Mouse (Mus musculus) erythroblast, adult 5-6 weeks (primary cell): ENCODE measurements around the gene Gm20388. TPM values are rescaled to one million over a fixed set of nuclear protein-coding genes. Genes with fewer than 3 reads are reported as not detected.
A peak's percentile ranks its signal among the peaks of the same experiment; 100 is the strongest.

ENCODE experiments used
- ATAC-seq: replicated peaks from 2 replicates; pipeline ENCODE4 v1.8.0; 2016; ENCODE audit warnings: moderate number of reproducible peaks, mild to moderate bottlenecking, moderate TSS enrichment, inconsistent platforms; ENCODE audit not compliant: poor library complexity, low FRiP score, severe bottlenecking
- total RNA-seq, 2 experiments: library from RNA; stranded (forward) in 1 of 2; stranded (reverse) in 1 of 2; fragments of 150-400 nt in 1 of 2; fragments of 200-764, 138-1000 nt in 1 of 2; gene quantifications; 2 replicates each; pipeline versions ENCODE4 v1.2.3 to v1.2.4; 2015 to 2017; ENCODE audit warnings: low replicate concordance in 2 of 2

Gm20388 gene
- total RNA-seq, 2 experiments from 2014 or later = 2.9 to 7.8 TPM

- ATAC-seq = no peak
These were observed 845.0 kb downstream of the Gm20388 start for GRCm38 (mm10) chr8:120755306-120756297.

- ATAC-seq = no peak
These were observed 847.4 kb downstream of the Gm20388 start for GRCm38 (mm10) chr8:120758005-120758404.

DNA sequence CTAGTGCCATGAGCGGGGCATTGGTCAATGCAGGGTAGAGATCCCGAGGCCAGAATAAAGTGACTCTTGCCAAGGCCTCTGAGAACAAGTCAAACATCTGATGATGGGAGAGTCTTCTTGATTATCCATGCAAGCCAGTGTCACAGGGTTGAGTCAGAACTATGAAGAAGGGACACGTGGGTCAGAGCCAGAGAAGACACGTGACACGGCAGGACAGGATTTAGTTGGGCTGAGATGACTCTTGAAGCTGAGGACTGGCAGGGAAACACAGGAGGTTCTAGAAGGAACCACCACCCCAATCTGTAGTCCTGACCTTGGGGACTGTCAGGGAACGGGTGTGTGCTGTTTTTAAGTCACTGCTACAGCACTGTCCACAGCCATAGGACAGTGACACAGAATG is 849.2 kb downstream of the Gm20388 start:
- no peak for ATAC-seq

GRCm38 (mm10) chr8:120760341-120761215 is 849.9 kb downstream of the Gm20388 start:
- ATAC-seq = no peak

GRCm38 (mm10) chr8:120763267-120763666 is 852.6 kb downstream of the Gm20388 start:
- ATAC-seq = no peak

DNA sequence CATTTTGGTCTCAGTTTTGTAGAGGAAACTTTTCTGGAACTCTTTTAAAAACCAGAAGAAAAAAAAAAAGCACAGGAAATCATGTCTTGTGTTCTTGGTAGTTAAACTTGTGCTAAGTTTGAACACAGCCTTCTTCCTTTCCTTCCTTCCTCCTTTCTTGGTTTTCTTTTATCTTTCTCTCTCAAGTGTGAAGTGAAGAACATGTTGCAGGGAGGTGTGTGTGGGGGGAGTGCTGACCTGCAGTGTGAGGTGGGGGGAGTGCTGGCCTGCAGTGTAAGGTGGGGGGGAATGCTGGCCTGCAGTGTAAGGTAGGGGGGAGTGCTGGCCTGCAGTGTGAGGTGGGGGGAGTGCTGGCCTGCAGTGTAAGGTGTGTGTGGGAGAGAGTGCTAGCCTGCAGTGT is 854.0 kb downstream of the Gm20388 start:
- no peak for ATAC-seq

GRCm38 (mm10) chr8:120766622-120767021 is 856.0 kb downstream of the Gm20388 start:
- ATAC-seq = no peak

DNA sequence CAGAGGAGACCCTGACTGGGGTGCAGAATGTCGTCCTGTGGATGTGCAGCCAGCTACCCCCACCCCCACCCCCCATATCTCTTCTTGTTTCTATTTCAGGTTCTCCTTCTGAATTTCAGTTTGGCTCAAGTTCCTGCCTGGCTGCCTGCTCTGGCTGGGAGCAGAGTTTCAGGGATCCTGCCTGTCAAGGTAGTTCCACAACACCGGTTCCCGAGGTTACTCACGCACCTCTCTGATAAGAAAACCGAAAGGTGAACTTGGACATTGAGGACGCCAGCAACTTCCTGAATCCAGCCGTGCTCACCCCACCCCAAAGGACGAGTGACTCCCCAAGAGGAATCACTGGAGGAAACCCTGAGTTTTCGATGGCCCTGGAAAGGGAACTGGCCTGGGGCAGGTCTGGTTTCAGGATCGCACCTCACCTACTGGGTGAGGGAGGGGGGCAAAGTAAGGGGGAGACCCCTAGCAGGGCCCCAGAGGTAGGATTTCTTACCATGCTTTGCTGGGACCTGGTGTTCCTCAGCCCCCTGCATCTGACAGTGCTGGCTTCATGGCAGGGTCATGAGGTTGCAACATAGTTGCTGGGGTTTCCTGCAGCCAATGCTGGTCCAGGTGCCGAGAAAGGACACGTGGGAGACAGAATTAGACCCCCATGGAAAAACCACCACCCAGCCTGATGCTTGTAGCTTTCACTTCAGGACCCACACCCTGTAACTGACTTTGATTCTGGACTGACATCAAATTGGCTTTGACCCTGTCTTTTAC is 858.0 kb downstream of the Gm20388 start:
- ATAC-seq = no peak

DNA sequence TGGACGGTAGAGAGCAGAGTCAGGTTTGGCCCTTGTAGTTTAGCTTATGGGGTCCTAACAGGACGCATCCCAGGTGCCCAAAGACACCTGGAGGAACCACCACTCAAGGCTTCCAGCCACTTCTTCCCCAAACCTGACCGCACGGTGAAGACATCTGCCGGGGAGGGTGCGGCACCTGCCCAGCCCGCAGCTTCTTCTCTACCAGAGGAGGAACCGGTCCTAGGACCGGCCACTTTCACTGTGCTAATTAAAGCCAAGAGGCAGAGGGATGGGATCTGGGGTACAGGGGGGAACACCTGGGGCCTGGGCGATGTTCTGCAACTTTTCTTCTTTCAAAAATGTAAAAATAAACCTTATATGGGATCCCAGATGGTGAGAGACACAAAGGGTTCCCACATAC is 866.5 kb downstream of the Gm20388 start:
- no peak for ATAC-seq

GRCm38 (mm10) chr8:120777732-120778131 is 867.1 kb downstream of the Gm20388 start:
- no peak for ATAC-seq

DNA sequence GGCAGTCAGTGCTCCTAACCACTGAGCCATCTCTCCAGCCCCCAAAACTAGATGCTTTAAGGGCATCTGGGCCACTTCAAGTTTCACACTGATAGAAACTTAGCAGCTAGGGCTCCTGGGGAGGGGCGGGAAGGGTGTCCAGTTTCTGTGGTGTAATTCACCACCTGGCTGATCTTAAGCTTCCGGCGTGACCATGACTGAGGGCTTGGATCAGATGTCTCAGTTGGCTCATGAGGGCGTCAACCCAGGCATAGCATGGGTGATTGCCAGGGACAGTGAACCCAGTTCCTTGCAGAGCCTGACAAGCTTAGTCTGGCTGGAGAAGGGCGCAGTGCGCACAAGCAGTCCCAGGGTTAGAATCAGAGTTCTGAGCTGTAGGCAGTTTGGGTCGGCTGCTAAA is 868.5 kb downstream of the Gm20388 start:
- ATAC-seq = no peak

- no peak for ATAC-seq
These were observed 873.1 kb downstream of the Gm20388 start for GRCm38 (mm10) chr8:120783781-120784180.

GRCm38 (mm10) chr8:120786753-120787152 is 876.1 kb downstream of the Gm20388 start:
- no peak for ATAC-seq

DNA sequence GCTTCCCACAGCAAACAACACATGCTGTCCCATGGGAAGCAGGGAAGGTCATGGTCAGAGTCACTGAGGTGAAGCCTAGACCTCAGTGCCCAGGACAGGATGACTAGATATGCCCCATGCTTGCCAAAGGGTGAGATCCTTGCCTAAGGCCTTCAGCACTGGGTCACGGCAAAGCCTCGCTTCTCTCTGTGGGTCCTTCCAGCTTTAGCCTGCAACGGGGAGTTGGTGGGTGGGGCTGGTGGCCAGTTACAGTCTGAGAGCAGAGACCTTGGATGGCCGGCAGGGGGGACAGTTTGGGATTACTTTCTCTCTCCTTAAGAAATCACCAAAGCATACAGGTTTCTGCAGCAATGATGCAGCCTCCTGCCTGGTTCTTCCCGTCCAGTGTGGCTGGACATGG is 877.0 kb downstream of the Gm20388 start:
- no peak for ATAC-seq

GRCm38 (mm10) chr8:120792710-120793109 is 882.1 kb downstream of the Gm20388 start:
- ATAC-seq = no peak

- 0 out of 2 replicates have a peak, but pooled peaks have one; percentile 51 for ATAC-seq
These were observed 885.4 kb downstream of the Gm20388 start for GRCm38 (mm10) chr8:120795944-120796635.

DNA sequence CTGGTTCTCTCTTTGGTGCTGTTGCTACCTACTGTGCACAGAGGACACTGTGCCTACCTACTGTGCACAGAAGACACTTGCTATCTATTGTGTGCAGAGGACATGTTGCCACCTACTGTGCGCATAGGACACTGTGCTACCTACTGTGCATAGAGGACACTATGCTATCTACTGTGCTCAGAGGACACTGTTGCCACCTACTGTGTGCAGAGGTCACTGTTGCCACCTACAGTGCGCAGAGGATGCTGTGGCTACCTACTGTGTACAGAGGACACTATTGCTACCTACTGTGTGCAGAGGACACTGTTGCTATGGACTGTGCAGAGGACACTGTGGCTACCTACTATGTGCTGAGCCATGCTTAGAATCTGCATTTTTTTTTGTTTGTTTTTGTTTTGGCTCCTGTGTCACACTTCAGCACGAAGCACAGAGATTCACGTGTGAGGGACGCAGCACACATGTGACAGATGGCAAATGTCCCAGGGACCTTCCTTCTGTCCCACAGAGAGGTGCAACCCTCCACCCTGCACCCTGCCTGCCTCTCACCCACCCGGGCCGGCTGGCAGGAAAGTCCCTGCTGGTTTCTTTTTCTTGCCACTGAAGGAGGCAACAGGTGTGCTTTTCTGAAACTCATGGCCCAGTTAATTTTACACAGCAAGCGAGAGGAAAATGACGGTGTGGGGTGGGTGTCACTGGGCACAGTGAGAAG is 886.5 kb downstream of the Gm20388 start:
- ATAC-seq = no peak

DNA sequence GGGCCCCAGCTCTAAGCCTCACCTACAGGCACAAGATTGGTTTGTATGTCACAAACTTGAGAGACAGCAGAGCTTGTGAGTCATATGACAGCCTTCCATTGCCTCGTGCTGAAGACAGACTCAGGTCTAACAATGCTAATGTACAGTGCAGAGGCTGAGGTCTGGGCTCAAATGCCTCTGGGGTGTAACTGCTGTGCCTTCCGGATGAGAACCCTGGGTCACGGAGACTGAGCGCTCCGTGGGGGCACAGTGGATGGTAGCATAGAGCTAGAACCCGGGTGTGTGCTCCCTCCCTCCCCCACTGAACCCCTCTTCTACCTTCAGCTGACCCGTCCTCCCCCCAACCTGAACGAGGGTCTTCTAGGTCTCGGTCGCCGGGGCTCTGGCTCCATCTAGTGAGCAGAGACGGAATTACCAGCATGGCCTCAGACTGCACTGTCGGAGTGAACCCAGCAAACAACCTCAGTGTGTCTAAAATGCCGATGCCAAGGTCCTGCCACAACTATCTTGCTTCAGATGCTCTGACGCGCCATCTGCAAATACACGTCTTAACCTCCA is 889.7 kb downstream of the Gm20388 start:
- ATAC-seq = no peak
